Mouse (Mus musculus) kidney, embryonic 16.5 days (tissue): ENCODE results near the gene Itga9. TPM values are rescaled to one million over a fixed set of nuclear protein-coding genes. Genes with fewer than 3 reads are reported as not detected.
A peak's percentile ranks its signal among the peaks of the same experiment; 100 is the strongest.

Experiments used
- ATAC-seq: fragments of 200-750 bp; cut with Nextera tagmentation; 2 replicates; pipeline ENCODE4 v1.8.0; 2017; ENCODE audit warnings: moderate TSS enrichment; ENCODE audit not compliant: low FRiP score, low TSS enrichment
- H3K27ac ChIP-seq: fragments of 300-500 bp; sonication (generic); 2 replicates; pipeline ENCODE4 v1.5.1; 2014; ENCODE audit warnings: low read length
- H3K27me3 ChIP-seq: fragments of 300-500 bp; sonication (generic); 2 replicates; pipeline ENCODE4 v1.6.1; 2014; ENCODE audit warnings: low read length, control low read depth, mixed read lengths; ENCODE audit not compliant: insufficient read depth
- H3K36me3 ChIP-seq: fragments of 300-500 bp; sonication (generic); 2 replicates; pipeline ENCODE4 v1.6.1; 2014; ENCODE audit warnings: low read length, control low read depth, mixed read lengths; ENCODE audit not compliant: insufficient read depth
- H3K4me1 ChIP-seq: fragments of 300-500 bp; sonication (generic); 2 replicates; pipeline ENCODE4 v1.6.1; 2014; ENCODE audit warnings: low read length, control low read depth, mixed read lengths; ENCODE audit not compliant: insufficient read depth
- H3K4me2 ChIP-seq: fragments of 300-500 bp; sonication (generic); replicated peaks from 2 replicates; pipeline ENCODE4 v1.6.1; 2014; ENCODE audit warnings: low read depth, low read length
- H3K4me3 ChIP-seq: fragments of 300-500 bp; sonication (generic); 2 replicates; pipeline ENCODE4 v1.5.1; 2014; ENCODE audit warnings: mild to moderate bottlenecking, low read length
- H3K9ac ChIP-seq: fragments of 300-500 bp; sonication (generic); replicated peaks from 2 replicates; pipeline ENCODE4 v1.6.1; 2014; ENCODE audit warnings: low read length
- H3K9me3 ChIP-seq: fragments of 300-500 bp; sonication (generic); 2 replicates; pipeline ENCODE4 v1.6.1; 2016; ENCODE audit warnings: low read length, control low read depth
- WGBS: fragments of 180-500 bp; shearing (Covaris S2); extraction: QIAGEN DNeasy Blood & Tissue Kit; methylation state at CpG from one replicate; pipeline ENCODE4 v1.1.7; 2014; 5-methylcytosine and 5-hydroxymethylcytosine counted together
- polyA plus RNA-seq: library from polyadenylated mRNA; unstranded; fragments of >200 nt; fragmentation: Nextera tagmentation; extraction: Ambion mirVana; gene quantifications from 2 replicates; pipeline ENCODE4 v1.2.1, GENCODE M21; 2015

Gene Itga9
- polyA plus RNA-seq, 1 experiment from 2014 or later, result 10.8 TPM

DNA sequence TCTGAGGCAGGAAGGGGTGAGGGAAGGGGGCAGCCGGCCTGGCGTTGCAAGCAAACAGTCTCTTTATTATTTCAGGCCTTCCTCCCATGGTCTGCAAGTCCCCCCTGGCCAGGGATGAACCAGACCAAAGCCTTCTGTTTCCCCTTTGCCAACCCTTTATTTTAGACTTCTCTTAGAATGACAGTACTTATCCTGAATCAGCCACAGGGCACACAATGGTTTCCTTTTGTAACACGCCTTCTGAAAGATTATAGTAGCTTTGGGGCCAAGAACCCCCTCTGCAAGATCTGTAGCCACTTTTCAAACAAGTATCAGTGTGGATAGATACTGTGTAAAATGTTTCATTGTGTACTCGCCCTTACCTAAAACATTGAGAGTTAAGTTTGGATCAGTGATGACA is 178.1 kb downstream of the Itga9 start:
- no peaks in the 10 kb centered on the region for H3K27me3 ChIP-seq
- H3K9ac ChIP-seq, result no peak overlapping the region
- peaks cover 3% of the 10 kb centered on the region; the same call in 1 of the 2 replicates for H3K4me1 ChIP-seq
- WGBS, result 54% methylated on average over 4 of the region's 4 CpGs
- ATAC-seq, result no peak
- H3K36me3 ChIP-seq, result 0 out of 2 replicates have a peak, but pooled peaks cover 6% of the 10 kb centered on the region
- H3K9me3 ChIP-seq, result no peaks in the 10 kb centered on the region
- no peak overlapping the region for H3K4me2 ChIP-seq
- 0 out of 2 replicates have a peak overlapping the region, but pooled peaks have one; percentile 3 for H3K27ac ChIP-seq
- no peak overlapping the region for H3K4me3 ChIP-seq

DNA sequence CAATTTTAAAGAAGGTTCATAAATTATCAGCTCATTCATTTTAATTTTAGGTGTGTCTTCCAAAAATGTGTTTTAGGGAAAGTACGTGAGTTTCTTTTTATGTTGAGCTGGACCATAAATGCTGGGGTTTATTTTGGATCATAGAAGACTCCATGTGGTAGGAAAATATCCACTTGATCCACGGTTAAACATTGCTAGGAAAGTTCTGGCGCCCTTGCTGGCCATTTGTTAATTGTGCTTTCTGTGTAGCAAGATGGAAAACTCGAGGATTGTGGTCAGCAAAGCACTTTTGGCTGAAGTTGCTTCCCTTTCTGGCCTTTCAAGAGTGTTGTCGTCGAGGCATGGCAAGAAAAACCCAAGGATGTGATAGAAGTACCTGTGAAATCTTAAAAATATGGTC is 179.3 kb downstream of the Itga9 start:
- Histone ChIP-seq H3K27me3 (no peaks in the 10 kb centered on the region), H3K4me3 (no peak overlapping the region), H3K9ac (no peak overlapping the region), H3K4me2 (no peak overlapping the region), H3K36me3 (0 out of 2 replicates have a peak, but pooled peaks cover 3% of the 10 kb centered on the region), H3K9me3 (no peaks in the 10 kb centered on the region), H3K27ac (no peak overlapping the region), H3K4me1 (peaks cover 3% of the 10 kb centered on the region; the same call in 1 of the 2 replicates)
- ATAC-seq, result no peak
- 78% methylated on average over 6 of the region's 6 CpGs for WGBS

DNA sequence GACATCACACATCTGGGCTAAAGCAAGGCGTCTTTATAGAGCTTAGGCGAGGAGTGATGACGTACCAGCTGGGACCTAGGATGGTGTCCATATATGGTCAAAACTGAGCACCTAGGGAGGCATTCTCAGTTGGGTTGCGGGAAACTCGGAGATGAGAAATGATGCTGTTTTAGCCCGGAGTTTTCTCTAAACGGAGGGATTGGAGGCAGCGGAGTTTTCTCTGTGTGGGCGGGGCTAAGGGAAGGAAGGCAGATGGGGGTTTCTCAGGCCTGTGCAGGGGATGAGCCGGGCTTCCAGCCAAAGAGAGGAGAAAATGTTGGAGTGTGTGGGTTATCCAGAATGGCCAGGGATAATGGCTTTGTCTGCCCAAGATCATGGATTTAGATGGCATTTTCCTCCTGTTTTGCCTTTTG is 182.4 kb downstream of the Itga9 start:
- Histone ChIP-seq H3K4me3 (no peak overlapping the region), H3K27me3 (no peaks in the 10 kb centered on the region), H3K27ac (no peak overlapping the region), H3K36me3 (no peaks in the 10 kb centered on the region), H3K4me1 (no peaks in the 10 kb centered on the region; the same call in 1 of the 2 replicates), H3K9me3 (no peaks in the 10 kb centered on the region), H3K4me2 (no peak overlapping the region), H3K9ac (no peak overlapping the region)
- ATAC-seq, result 0 out of 2 replicates have a peak, but pooled peaks have one; percentile 46
- WGBS, result 57% methylated on average over 10 of the region's 10 CpGs

DNA sequence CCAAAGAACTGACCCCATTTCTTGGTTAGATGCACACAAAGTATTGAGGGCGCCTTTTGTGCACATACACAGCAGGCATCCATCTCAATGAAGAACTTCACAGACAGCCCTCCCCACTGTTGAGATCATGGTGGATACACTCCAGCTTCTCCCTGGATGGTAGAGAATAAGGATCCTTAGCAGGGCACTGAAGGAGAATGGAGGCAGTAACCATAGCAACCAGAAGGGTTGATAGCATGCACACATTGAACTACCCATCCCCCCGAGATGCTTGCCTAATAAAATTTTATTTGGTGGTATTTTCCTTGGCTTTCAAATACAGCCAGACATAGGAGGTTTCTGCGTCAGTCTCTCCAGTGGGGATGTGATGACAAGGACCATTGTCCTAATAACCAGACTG is 184.7 kb downstream of the Itga9 start:
- no peak for ATAC-seq
- no peak overlapping the region for H3K4me2 ChIP-seq
- no peak overlapping the region for H3K27ac ChIP-seq

DNA sequence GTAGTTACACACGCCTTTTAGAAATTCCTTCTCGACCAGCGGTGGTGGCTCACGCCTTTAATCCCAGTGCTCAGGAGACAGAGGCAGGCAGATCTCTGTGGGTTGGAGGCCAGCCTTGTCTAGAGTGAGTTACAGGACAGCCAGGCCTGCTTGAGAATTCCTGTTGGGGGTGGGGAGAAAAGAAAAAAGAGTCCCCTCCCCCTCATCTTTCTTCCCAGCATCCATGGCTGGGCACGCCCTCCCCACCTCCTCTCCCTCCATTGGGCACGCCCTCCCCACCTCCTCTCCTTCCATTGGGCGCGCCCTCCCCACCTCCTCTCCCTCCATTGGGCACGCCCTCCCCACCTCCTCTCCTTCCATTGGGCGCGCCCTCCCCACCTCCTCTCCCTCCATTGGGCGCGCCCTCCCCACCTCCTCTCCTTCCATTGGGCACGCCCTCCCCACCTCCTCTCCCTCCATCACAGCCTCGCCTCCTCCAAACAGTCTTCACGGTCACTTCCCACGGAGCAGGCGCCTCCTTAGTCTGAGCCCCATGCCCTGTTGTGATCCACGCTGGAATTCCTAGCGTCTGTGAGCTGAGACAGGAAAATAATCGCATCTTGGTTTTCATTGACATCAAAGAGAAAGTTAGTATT is 186.8 kb downstream of the Itga9 start:
- Histone ChIP-seq H3K36me3 (no peaks in the 10 kb centered on the region), H3K27me3 (no peaks in the 10 kb centered on the region), H3K4me2 (no peak overlapping the region), H3K9ac (no peak overlapping the region), H3K9me3 (no peaks in the 10 kb centered on the region), H3K4me3 (no peak overlapping the region), H3K4me1 (no peaks in the 10 kb centered on the region), H3K27ac (no peak overlapping the region)
- ATAC-seq, result no peak
- 67% methylated on average over 14 of the region's 21 CpGs for WGBS

More for the DNA sequence above, 184.7 kb downstream of the Itga9 start:
- no peaks in the 10 kb centered on the region for H3K36me3 ChIP-seq
- WGBS, result 81% methylated on average over 3 of the region's 3 CpGs
- H3K4me3 ChIP-seq, result no peak overlapping the region
- H3K27me3 ChIP-seq, result no peaks in the 10 kb centered on the region
- no peak overlapping the region for H3K9ac ChIP-seq
- H3K9me3 ChIP-seq, result no peaks in the 10 kb centered on the region
- H3K4me1 ChIP-seq, result no peaks in the 10 kb centered on the region

DNA sequence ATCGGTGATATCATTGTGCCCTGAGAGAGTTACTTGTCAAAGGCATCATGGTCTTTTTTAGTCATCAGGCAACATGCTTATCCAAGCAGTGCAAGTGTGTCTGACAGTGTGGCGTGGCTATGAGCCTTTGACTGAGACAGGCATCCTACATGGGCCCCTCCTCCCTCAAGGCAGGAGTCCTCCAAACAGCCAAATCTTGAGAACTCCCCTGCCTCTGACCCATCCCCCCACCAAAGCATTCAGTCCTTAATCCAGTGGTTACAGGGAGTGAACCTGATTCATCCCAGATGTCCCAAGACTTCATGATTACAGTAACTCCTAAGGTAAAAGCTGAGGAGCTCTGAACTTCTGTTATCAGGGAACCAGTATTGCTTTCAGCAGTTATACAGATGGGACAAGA is 188.2 kb downstream of the Itga9 start:
- no peak overlapping the region for H3K9ac ChIP-seq
- peaks cover 6% of the 10 kb centered on the region for H3K4me1 ChIP-seq
- no peaks in the 10 kb centered on the region for H3K27me3 ChIP-seq
- ATAC-seq, result no peak
- H3K9me3 ChIP-seq, result no peaks in the 10 kb centered on the region
- H3K4me3 ChIP-seq, result no peak overlapping the region
- no peak overlapping the region for H3K27ac ChIP-seq
- H3K36me3 ChIP-seq, result no peaks in the 10 kb centered on the region
- H3K4me2 ChIP-seq, result no peak overlapping the region
- WGBS, result 68% methylated on average over 2 of the region's 2 CpGs

DNA sequence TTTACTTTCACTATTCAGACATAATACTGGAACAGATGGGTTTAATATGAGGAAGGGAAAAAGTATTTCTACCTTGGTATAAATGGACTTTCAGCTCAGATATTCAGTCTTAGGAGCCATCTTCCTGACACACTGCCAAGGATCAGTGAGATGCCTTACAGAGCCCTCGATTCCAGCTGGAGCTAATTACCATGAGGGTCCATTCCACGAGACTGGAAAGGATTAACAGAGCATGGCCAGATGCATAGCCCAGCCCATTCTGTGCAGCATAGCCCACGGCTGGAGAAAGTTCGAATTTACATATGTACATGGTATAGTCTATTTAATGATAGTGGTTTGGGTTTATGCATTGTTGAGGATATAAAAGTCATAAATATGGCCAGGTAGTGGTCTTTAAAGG is 188.8 kb downstream of the Itga9 start:
- no peak for ATAC-seq
- WGBS, result 42% methylated on average over 4 of the region's 4 CpGs

DNA sequence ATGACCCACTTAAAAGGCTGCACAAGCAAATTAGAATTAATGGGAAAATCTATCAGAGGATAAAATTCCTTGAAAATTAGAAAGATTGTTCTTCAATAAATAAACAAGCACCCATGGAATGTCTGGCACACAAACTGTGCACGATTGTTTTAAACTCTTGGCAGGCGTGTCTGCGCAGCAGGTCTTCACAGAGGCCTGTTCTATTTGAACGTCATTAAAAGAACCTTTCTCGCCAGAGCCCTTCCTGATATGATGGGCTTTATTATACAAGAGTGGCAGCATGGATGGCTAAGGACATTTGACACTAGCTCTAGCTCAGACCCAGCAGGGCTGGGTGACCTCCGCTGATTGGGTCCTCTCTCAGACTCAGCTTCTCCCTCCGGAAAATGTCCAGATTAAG is 192.6 kb downstream of the Itga9 start:
- Histone ChIP-seq H3K4me1 (peaks cover 25% of the 10 kb centered on the region), H3K27ac (peak overlapping the region; percentile 67), H3K27me3 (no peaks in the 10 kb centered on the region), H3K4me2 (no peak overlapping the region), H3K9ac (no peak overlapping the region), H3K9me3 (no peaks in the 10 kb centered on the region), H3K4me3 (no peak overlapping the region), H3K36me3 (no peaks in the 10 kb centered on the region)
- ATAC-seq, result no peak
- 51% methylated on average over 7 of the region's 7 CpGs for WGBS

More for the DNA sequence above, 188.8 kb downstream of the Itga9 start:
- H3K4me1 ChIP-seq, result peaks cover 6% of the 10 kb centered on the region
- no peak overlapping the region for H3K4me3 ChIP-seq
- no peak overlapping the region for H3K27ac ChIP-seq
- H3K4me2 ChIP-seq, result no peak overlapping the region
- H3K9me3 ChIP-seq, result no peaks in the 10 kb centered on the region
- H3K36me3 ChIP-seq, result no peaks in the 10 kb centered on the region
- no peaks in the 10 kb centered on the region for H3K27me3 ChIP-seq
- no peak overlapping the region for H3K9ac ChIP-seq

DNA sequence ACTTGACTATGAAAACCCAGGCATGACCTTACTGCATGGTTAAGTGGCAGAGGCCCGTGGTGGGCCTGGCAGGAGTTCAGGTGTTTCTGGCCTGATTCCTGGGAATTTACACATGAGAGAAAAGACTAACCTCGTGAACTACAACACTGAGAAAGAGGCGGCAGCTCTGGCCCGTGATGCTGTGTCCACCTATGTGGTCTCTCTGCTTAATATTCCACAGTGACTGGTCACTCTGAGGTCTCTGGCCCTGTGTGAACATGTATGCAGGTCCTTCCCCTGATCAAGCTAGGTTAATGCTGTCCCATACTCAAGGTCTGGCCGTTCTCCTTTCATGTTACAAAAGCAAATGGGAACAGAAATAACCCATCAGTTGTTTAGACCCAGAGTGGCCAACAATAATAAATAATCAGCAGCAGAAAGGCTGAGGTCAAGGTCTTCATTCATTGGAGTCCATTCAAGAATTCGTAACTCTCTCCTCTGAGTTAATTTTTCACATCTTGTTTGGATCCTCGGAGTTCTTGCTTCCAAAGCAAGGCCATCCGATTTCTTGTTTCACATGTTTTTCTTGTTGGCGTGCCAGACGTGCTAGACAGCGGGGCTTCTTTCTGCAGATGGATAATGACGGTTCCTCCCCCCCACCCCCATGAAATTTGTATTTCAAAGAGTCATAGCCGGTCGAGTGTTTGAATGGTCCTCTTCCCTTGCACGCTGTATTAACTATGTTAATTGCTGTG is 194.9 kb downstream of the Itga9 start:
- peak; percentile 84 for ATAC-seq
- Histone ChIP-seq H3K9ac (no peak overlapping the region), H3K27ac (peak overlapping the region; percentile 89), H3K4me3 (no peak overlapping the region), H3K36me3 (no peaks in the 10 kb centered on the region), H3K4me1 (peaks cover 25% of the 10 kb centered on the region), H3K4me2 (no peak overlapping the region), H3K9me3 (no peaks in the 10 kb centered on the region), H3K27me3 (no peaks in the 10 kb centered on the region)
- WGBS, result 31% methylated on average over 15 of the region's 15 CpGs

DNA sequence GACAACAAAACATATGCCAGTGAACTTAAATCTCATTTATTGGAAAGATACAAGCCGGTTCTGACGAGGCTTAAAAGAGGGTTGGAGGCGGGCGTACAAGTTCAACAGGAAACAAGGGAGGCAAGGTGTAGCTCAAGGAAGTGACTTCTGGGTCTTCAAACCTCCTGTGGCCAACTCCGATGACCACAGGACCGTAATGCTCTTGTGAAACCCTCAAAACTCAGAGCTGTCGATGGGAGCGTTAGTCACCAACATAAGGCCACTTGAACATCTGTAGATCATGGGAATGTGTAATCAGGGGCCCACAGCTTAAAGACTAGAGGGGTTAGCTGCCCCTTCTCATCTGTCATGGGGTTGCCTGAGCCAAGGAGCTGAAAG is 195.4 kb downstream of the Itga9 start:
- H3K27ac ChIP-seq, result peak overlapping the region; percentile 85
- H3K27me3 ChIP-seq, result no peaks in the 10 kb centered on the region
- 0 out of 2 replicates have a peak, but pooled peaks have one; percentile 8 for ATAC-seq
- no peak overlapping the region for H3K4me3 ChIP-seq
- H3K4me1 ChIP-seq, result peaks cover 25% of the 10 kb centered on the region
- WGBS, result 65% methylated on average over 8 of the region's 8 CpGs
- H3K36me3 ChIP-seq, result 0 out of 2 replicates have a peak, but pooled peaks cover 1% of the 10 kb centered on the region
- H3K9ac ChIP-seq, result no peak overlapping the region
- H3K4me2 ChIP-seq, result no peak overlapping the region
- H3K9me3 ChIP-seq, result no peaks in the 10 kb centered on the region
